Mouse (Mus musculus): ENCODE results near the gene Olfr11. TPM values are rescaled to one million over a fixed set of nuclear protein-coding genes. Genes with fewer than 3 reads are reported as not detected.

Gene Olfr11
- polyA plus RNA-seq (2014; fragmentation: Nextera tagmentation; extraction: Ambion mirVana) = not detected in 2 replicates

- Histone ChIP-seq H3K27me3 (ENCODE audit: control insufficient read depth, insufficient read depth, low read length) (no peaks in the 10 kb centered on the region), H3K4me2 (ENCODE audit: low read depth, low read length, severe bottlenecking) (no peak within 1 kb of the TSS), H3K27ac (ENCODE audit: low read depth, low read length) (no peak within 1 kb of the TSS), H3K9me3 (ENCODE audit: control insufficient read depth, low read length) (no peaks in the 10 kb centered on the region), H3K36me3 (ENCODE audit: control insufficient read depth, insufficient read depth, low read length) (no peaks in the 10 kb centered on the region), H3K9ac (ENCODE audit: low read length) (no peak within 1 kb of the TSS), H3K4me1 (replicated peaks; ENCODE audit: control insufficient read depth, insufficient read depth, low read length) (no peaks in the 10 kb centered on the region), H3K4me3 (ENCODE audit: low read depth, low read length) (no peak within 1 kb of the TSS)
- WGBS = 89% methylated on average over 2 of the region's 2 CpGs
- DNase-seq (ENCODE audit: low spot score) (no peak), ATAC-seq (replicated peaks; ENCODE audit: low FRiP score) (no peak)
Measured at GRCm38 (mm10) chr13:21642418-21642817, at the start of gene Olfr11. TSS of gene Olfr11 (minus strand) at chr13:21642518.

- 80% methylated on average over 2 of the region's 2 CpGs for WGBS
- no peaks in the 10 kb centered on the region for H3K9me3 ChIP-seq (ENCODE audit: control insufficient read depth, low read length)
- H3K4me2 ChIP-seq (ENCODE audit: low read depth, low read length, severe bottlenecking) = no peak within 1 kb of the TSS
- DNase-seq (ENCODE audit: low spot score) (no peak), ATAC-seq (replicated peaks; ENCODE audit: low FRiP score) (no peak)
- H3K4me1 ChIP-seq (replicated peaks; ENCODE audit: control insufficient read depth, insufficient read depth, low read length) = no peaks in the 10 kb centered on the region
- no peak within 1 kb of the TSS for H3K4me3 ChIP-seq (ENCODE audit: low read depth, low read length)
- H3K36me3 ChIP-seq (ENCODE audit: control insufficient read depth, insufficient read depth, low read length) = no peaks in the 10 kb centered on the region
- no peak within 1 kb of the TSS for H3K27ac ChIP-seq (ENCODE audit: low read depth, low read length)
- no peaks in the 10 kb centered on the region for H3K27me3 ChIP-seq (ENCODE audit: control insufficient read depth, insufficient read depth, low read length)
- no peak within 1 kb of the TSS for H3K9ac ChIP-seq (ENCODE audit: low read length)
Measured at GRCm38 (mm10) chr13:21677305-21677704, 35.0 kb upstream of the Olfr11 start, which contains the start of gene Olfr1360. TSS of gene Olfr1360 (minus strand) at chr13:21677405.

- ATAC-seq (replicated peaks; ENCODE audit: low FRiP score) (no peak), DNase-seq (ENCODE audit: low spot score) (no peak)
- 78% methylated on average over 2 of the region's 2 CpGs for WGBS
- no peak within 1 kb of the TSS for H3K4me2 ChIP-seq (ENCODE audit: low read depth, low read length, severe bottlenecking)
- H3K27ac ChIP-seq (ENCODE audit: low read depth, low read length) = no peak within 1 kb of the TSS
- no peaks in the 10 kb centered on the region for H3K36me3 ChIP-seq (ENCODE audit: control insufficient read depth, insufficient read depth, low read length)
- H3K9ac ChIP-seq (ENCODE audit: low read length) = no peak within 1 kb of the TSS
- no peaks in the 10 kb centered on the region for H3K9me3 ChIP-seq (ENCODE audit: control insufficient read depth, low read length)
- no peaks in the 10 kb centered on the region for H3K27me3 ChIP-seq (ENCODE audit: control insufficient read depth, insufficient read depth, low read length)
- H3K4me3 ChIP-seq (ENCODE audit: low read depth, low read length) = no peak within 1 kb of the TSS
- H3K4me1 ChIP-seq (replicated peaks; ENCODE audit: control insufficient read depth, insufficient read depth, low read length) = no peaks in the 10 kb centered on the region
Measured at GRCm38 (mm10) chr13:21663286-21663685, 21.0 kb upstream of the Olfr11 start, which contains the start of gene Olfr1361. TSS of gene Olfr1361 (minus strand) at chr13:21663386.

- ATAC-seq (replicated peaks; ENCODE audit: low FRiP score) (no peak), DNase-seq (ENCODE audit: low spot score) (no peak)
- Histone ChIP-seq H3K4me2 (ENCODE audit: low read depth, low read length, severe bottlenecking) (no peak within 1 kb of the TSS), H3K36me3 (ENCODE audit: control insufficient read depth, insufficient read depth, low read length) (no peaks in the 10 kb centered on the region), H3K27ac (ENCODE audit: low read depth, low read length) (no peak within 1 kb of the TSS), H3K27me3 (ENCODE audit: control insufficient read depth, insufficient read depth, low read length) (no peaks in the 10 kb centered on the region), H3K4me3 (ENCODE audit: low read depth, low read length) (no peak within 1 kb of the TSS), H3K9me3 (ENCODE audit: control insufficient read depth, low read length) (no peaks in the 10 kb centered on the region), H3K4me1 (replicated peaks; ENCODE audit: control insufficient read depth, insufficient read depth, low read length) (no peaks in the 10 kb centered on the region), H3K9ac (ENCODE audit: low read length) (no peak within 1 kb of the TSS)
Measured at GRCm38 (mm10) chr13:21613922-21614321, 28.4 kb downstream of the Olfr11 start, which contains the start of gene Olfr1362. TSS of gene Olfr1362 (minus strand) at chr13:21614022.

GRCm38 (mm10) chr13:21591618-21592017 lies 50.7 kb downstream of the Olfr11 start:
- WGBS = 64% methylated on average over 2 of the region's 2 CpGs
- no peak for DNase-seq (ENCODE audit: low spot score)
- no peak for ATAC-seq (replicated peaks; ENCODE audit: low FRiP score)
- no peaks in the 10 kb centered on the region for H3K27me3 ChIP-seq (ENCODE audit: control insufficient read depth, insufficient read depth, low read length)
- no peak overlapping the region for H3K4me2 ChIP-seq (ENCODE audit: low read depth, low read length, severe bottlenecking)
- no peaks in the 10 kb centered on the region; the same call in 1 of the 2 replicates for H3K9me3 ChIP-seq (ENCODE audit: control insufficient read depth, low read length)
- H3K9ac ChIP-seq (ENCODE audit: low read length) = no peak overlapping the region
- H3K4me1 ChIP-seq (replicated peaks; ENCODE audit: control insufficient read depth, insufficient read depth, low read length) = no peaks in the 10 kb centered on the region
- H3K36me3 ChIP-seq (ENCODE audit: control insufficient read depth, insufficient read depth, low read length) = no peaks in the 10 kb centered on the region
- no peak overlapping the region for H3K27ac ChIP-seq (ENCODE audit: low read depth, low read length)
- no peak overlapping the region for H3K4me3 ChIP-seq (ENCODE audit: low read depth, low read length)

Other genes with a start within 250 kb of the Olfr11 start
- 89.7 and 91.3 TPM in 2 replicates for gene Zkscan3, start 239.8 kb downstream of the Olfr11 start, polyA plus RNA-seq (2014; fragmentation: Nextera tagmentation; extraction: Ambion mirVana)
- 6.9 and 8.3 TPM in 2 replicates for gene Pgbd1, start 201.5 kb downstream of the Olfr11 start, polyA plus RNA-seq (2014; fragmentation: Nextera tagmentation; extraction: Ambion mirVana)
- 19.5 and 22.2 TPM in 2 replicates for gene Zscan26, start 188.8 kb downstream of the Olfr11 start, polyA plus RNA-seq (2014; fragmentation: Nextera tagmentation; extraction: Ambion mirVana)
- 2.7 and 3.9 TPM in 2 replicates for gene Nkapl, start 174.0 kb downstream of the Olfr11 start, polyA plus RNA-seq (2014; fragmentation: Nextera tagmentation; extraction: Ambion mirVana)
- 4.4 and 5.3 TPM in 2 replicates for gene Zkscan4, start 163.6 kb downstream of the Olfr11 start, polyA plus RNA-seq (2014; fragmentation: Nextera tagmentation; extraction: Ambion mirVana)
- not detected in 2 replicates for gene Gm10065, start 163.1 kb downstream of the Olfr11 start, polyA plus RNA-seq (2014; fragmentation: Nextera tagmentation; extraction: Ambion mirVana)
- 0.27 TPM in 1 of 2 replicates, not detected in the other for gene AK157302, start 147.3 kb downstream of the Olfr11 start, polyA plus RNA-seq (2014; fragmentation: Nextera tagmentation; extraction: Ambion mirVana)
- gene Gm11273, start 141.1 kb downstream of the Olfr11 start, polyA plus RNA-seq (2014; fragmentation: Nextera tagmentation; extraction: Ambion mirVana) = 2.7 and 3.6 TPM in 2 replicates
- 10.2 and 10.6 TPM in 2 replicates for gene Zkscan8, start 111.4 kb downstream of the Olfr11 start, polyA plus RNA-seq (2014; fragmentation: Nextera tagmentation; extraction: Ambion mirVana)
- gene Olfr1366, start 99.7 kb downstream of the Olfr11 start, polyA plus RNA-seq (2014; fragmentation: Nextera tagmentation; extraction: Ambion mirVana) = 0.27 and 0.43 TPM in 2 replicates
- gene Olfr1535, start 82.6 kb downstream of the Olfr11 start, polyA plus RNA-seq (2014; fragmentation: Nextera tagmentation; extraction: Ambion mirVana) = not detected in 2 replicates
- not detected in 2 replicates for gene Olfr1364, start 60.8 kb downstream of the Olfr11 start, polyA plus RNA-seq (2014; fragmentation: Nextera tagmentation; extraction: Ambion mirVana)
- not detected in 2 replicates for gene Olfr1362, start 28.5 kb downstream of the Olfr11 start, polyA plus RNA-seq (2014; fragmentation: Nextera tagmentation; extraction: Ambion mirVana)
- gene Olfr1361, start 20.9 kb upstream of the Olfr11 start, polyA plus RNA-seq (2014; fragmentation: Nextera tagmentation; extraction: Ambion mirVana) = not detected in 2 replicates
- gene Olfr1360, start 34.9 kb upstream of the Olfr11 start, polyA plus RNA-seq (2014; fragmentation: Nextera tagmentation; extraction: Ambion mirVana) = not detected in 2 replicates
- gene Olfr1359, start 55.6 kb upstream of the Olfr11 start, polyA plus RNA-seq (2014; fragmentation: Nextera tagmentation; extraction: Ambion mirVana) = not detected in 2 replicates
- 2.3 and 5.4 TPM in 2 replicates for gene Hist1h2bl, start 73.6 kb upstream of the Olfr11 start, polyA plus RNA-seq (2014; fragmentation: Nextera tagmentation; extraction: Ambion mirVana)
- 23.9 and 25.3 TPM in 2 replicates for gene Hist1h2ai, start 73.9 kb upstream of the Olfr11 start, polyA plus RNA-seq (2014; fragmentation: Nextera tagmentation; extraction: Ambion mirVana)
- gene Hist1h3h, start 75.1 kb upstream of the Olfr11 start, polyA plus RNA-seq (2014; fragmentation: Nextera tagmentation; extraction: Ambion mirVana) = 16.8 and 17.4 TPM in 2 replicates
- 5.0 and 5.7 TPM in 2 replicates for gene Hist1h2bm, start 79.5 kb upstream of the Olfr11 start, polyA plus RNA-seq (2014; fragmentation: Nextera tagmentation; extraction: Ambion mirVana)
- 1.2 and 1.6 TPM in 2 replicates for gene Hist1h4j, start 92.5 kb upstream of the Olfr11 start, polyA plus RNA-seq (2014; fragmentation: Nextera tagmentation; extraction: Ambion mirVana)
- gene Hist1h4k, start 108.0 kb upstream of the Olfr11 start, polyA plus RNA-seq (2014; fragmentation: Nextera tagmentation; extraction: Ambion mirVana) = 4.4 TPM in 2 replicates
- gene Hist1h2ak, start 111.3 kb upstream of the Olfr11 start, polyA plus RNA-seq (2014; fragmentation: Nextera tagmentation; extraction: Ambion mirVana) = 11.0 and 12.5 TPM in 2 replicates
- 1.9 and 2.5 TPM in 2 replicates for gene Hist1h2bn, start 111.6 kb upstream of the Olfr11 start, polyA plus RNA-seq (2014; fragmentation: Nextera tagmentation; extraction: Ambion mirVana)
- gene Hist1h1b, start 138.1 kb upstream of the Olfr11 start, polyA plus RNA-seq (2014; fragmentation: Nextera tagmentation; extraction: Ambion mirVana) = 20.4 and 20.6 TPM in 2 replicates
- 298 and 312 TPM in 2 replicates for gene Hist1h3i, start 140.9 kb upstream of the Olfr11 start, polyA plus RNA-seq (2014; fragmentation: Nextera tagmentation; extraction: Ambion mirVana)
- 5.0 and 5.9 TPM in 2 replicates for gene Hist1h2an, start 144.7 kb upstream of the Olfr11 start, polyA plus RNA-seq (2014; fragmentation: Nextera tagmentation; extraction: Ambion mirVana)
- 3.0 and 3.1 TPM in 2 replicates for gene Hist1h2bp, start 144.9 kb upstream of the Olfr11 start, polyA plus RNA-seq (2014; fragmentation: Nextera tagmentation; extraction: Ambion mirVana)
- 23.8 and 25.3 TPM in 2 replicates for gene Hist1h2bq, start 167.7 kb upstream of the Olfr11 start, polyA plus RNA-seq (2014; fragmentation: Nextera tagmentation; extraction: Ambion mirVana)
- gene Hist1h2ao, start 167.9 kb upstream of the Olfr11 start, polyA plus RNA-seq (2014; fragmentation: Nextera tagmentation; extraction: Ambion mirVana) = not detected in 2 replicates
- not detected in 2 replicates for gene Hist1h4m, start 169.2 kb upstream of the Olfr11 start, polyA plus RNA-seq (2014; fragmentation: Nextera tagmentation; extraction: Ambion mirVana)
- 14.3 and 14.6 TPM in 2 replicates for gene Hist1h4n, start 189.7 kb upstream of the Olfr11 start, polyA plus RNA-seq (2014; fragmentation: Nextera tagmentation; extraction: Ambion mirVana)
- gene Hist1h2ap, start 191.0 kb upstream of the Olfr11 start, polyA plus RNA-seq (2014; fragmentation: Nextera tagmentation; extraction: Ambion mirVana) = 5,982 and 6,086 TPM in 2 replicates
- gene Hist1h2br, start 191.2 kb upstream of the Olfr11 start, polyA plus RNA-seq (2014; fragmentation: Nextera tagmentation; extraction: Ambion mirVana) = 22.4 and 27.2 TPM in 2 replicates

All from forebrain, embryonic 11.5 days (tissue).